Mouse (Mus musculus): ENCODE measurements at regions not wholly inside any gene's neighbourhood (a gene's known extent, or its start where the extent isn't known, plus 50 kb on each side); places are given as distances from the start of the nearest gene placed in this dataset. TPM values are rescaled to one million over a fixed set of nuclear protein-coding genes. Genes with fewer than 3 reads are reported as not detected.

Small RNA genes in the stretch of these regions (microRNA-seq; reads per million reads assigned to microRNA genes)
- gene Gm26042 = not detected

All from forebrain, embryonic 14.5 days (tissue).